Mouse (Mus musculus) lung, adult 2 months (tissue): ENCODE results near the gene Cask.

Experiments used
- CTCF ChIP-seq: fragments of 200-500 bp; IDR thresholded peaks from 2 replicates; pipeline ENCODE4 v1.5.1; 2011; ENCODE audit warnings: mild to moderate bottlenecking, low read length, control low read depth; ENCODE audit not compliant: insufficient read depth
- POLR2A ChIP-seq: fragments of 200-500 bp; IDR thresholded peaks from 2 replicates; pipeline ENCODE4 v1.6.1; 2011; ENCODE audit warnings: low read depth, mild to moderate bottlenecking, control low read depth, low read length, borderline replicate concordance; ENCODE audit errors: extremely low read depth

DNA sequence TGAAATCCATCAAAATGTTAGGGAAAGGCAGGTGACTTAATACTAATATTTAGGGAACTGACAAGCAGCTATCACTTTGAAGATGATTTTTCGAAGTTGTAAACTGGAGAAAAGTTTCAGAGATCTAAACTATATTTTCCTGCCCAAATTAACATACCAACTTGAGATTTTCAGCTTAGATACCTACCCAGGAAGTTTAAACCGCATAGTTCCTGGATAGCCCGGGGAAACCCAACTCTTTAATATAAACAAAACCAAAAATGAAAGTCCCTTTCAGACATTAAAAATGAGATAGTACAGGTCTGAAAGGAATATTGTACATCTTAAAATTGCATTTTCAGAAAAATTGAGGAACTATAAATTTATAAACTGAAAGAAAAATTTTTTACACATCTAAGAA is 273.5 kb downstream of the Cask start:
- no peak for TF ChIP-seq CTCF
- no peak for TF ChIP-seq POLR2A
